Mouse (Mus musculus) embryo, embryonic 10.5 days (tissue): Measurements from ENCODE around the gene Prelp.
A peak's percentile ranks its signal among the peaks of the same experiment; 100 is the strongest.

Experiments
- DNase-seq: peaks from one replicate; pipeline ENCODE4 v3.0.0-alpha.2; 2015; ENCODE audit warnings: low spot score

Gene Prelp

DNA sequence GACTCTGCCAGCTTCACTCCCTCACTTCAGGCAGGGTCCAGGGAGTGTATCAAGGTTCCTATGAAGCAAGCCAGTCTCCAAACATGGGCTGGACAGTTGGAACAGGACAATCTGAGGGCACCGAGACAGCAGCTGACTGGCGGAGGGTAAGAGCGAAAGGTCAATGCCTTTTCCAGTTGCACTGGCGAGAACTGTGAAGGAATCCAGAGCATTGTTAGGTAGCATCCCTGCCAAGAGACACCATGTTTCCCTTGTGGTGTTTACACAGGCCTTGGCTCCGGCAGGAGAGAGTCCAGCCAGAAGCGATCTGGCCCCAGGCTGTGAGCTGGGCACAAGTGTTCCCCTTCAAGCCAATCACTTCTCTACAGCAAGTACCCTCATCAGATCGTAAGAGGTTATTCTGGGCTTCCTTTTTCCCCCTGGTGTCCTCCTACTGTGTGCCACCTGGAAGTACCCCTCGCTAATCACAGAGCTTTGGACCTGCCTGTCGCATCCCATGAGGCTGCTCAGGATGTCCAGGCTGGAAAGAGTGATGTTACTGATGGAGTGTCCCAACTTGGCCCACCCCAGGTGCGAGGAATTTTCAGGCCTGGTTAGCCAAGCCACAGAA is 13.2 kb upstream of the Prelp start:
- DNase-seq, result no peak

DNA sequence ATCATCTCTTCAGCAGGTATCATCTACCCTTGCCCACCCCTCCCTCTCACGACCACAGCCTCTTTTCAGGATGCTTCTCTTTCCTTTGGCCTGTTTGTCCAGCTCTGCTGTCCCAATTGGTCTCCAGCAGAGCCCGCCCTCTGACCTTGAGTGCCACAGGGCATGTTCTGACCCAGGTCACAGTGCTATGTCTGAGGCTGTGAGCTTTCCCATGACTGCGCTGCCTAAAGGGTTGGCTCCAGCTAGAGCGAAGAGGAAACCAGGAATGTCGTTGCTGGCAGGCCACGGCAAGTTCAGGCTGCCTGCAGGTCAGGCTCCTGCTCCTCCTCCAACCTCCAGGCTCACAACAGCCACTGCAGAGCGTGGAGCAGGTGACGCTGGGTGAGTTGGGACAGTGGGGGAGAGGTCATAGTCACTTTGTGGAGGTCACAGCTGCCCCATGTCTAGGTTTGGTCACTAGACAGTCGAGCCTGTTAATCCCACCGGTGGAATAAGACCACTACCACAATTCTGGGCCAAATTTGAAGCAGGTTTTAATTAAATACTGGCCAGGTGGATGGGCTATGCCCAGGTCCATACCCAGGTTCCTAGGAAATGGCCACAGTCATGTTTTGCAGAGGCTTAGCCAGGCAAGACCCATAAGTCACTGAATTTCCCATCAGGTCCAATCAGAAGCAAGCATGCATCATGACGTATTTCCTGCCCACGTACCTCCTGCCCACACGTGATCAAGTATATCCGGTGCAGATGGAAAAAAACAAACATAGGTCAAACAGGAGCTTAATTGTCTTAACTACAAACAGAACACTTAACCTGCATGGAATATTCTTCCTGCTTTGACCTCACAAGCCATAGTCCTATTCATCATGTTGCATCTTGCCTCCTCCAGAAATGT is 12.3 kb upstream of the Prelp start:
- peak; percentile 35 for DNase-seq

DNA sequence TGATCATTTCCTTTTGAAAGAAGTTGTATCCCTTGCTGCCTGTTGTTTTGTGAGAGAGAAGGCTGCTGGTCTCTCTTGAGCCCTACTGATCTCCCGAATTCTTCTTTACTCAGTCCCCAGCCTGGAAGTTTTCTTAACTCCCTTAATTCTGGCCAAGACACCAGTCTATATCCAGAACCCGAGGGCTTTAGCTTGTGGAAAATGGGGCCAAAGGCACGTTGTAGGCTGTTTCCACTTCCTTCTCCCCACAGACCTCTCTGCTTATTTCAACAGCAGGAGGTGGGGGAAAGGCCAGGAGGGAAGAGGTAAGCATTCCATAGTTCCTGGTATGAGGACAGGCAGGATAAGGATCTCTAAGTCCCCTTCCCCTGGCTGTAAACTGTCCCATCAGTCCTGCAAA is 8.8 kb upstream of the Prelp start:
- no peak for DNase-seq

DNA sequence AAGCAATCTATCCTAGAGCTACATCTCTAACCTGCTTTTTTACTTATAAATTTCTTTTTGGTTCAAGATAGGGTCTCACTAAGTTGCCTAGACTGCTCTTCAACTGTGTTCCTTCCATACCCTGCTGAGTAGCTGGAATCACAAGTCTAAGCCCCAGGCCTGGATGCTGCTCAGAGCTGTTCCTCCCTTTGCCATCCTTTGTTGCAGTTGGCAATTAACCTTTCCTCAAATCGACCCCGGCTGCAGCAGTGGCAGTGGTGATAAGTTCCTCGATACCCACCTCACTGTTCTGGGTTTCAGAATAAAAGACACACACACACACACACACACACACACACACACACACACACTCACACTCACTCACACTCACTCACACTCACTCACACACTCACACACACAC is 4.0 kb upstream of the Prelp start:
- DNase-seq, result no peak

DNA sequence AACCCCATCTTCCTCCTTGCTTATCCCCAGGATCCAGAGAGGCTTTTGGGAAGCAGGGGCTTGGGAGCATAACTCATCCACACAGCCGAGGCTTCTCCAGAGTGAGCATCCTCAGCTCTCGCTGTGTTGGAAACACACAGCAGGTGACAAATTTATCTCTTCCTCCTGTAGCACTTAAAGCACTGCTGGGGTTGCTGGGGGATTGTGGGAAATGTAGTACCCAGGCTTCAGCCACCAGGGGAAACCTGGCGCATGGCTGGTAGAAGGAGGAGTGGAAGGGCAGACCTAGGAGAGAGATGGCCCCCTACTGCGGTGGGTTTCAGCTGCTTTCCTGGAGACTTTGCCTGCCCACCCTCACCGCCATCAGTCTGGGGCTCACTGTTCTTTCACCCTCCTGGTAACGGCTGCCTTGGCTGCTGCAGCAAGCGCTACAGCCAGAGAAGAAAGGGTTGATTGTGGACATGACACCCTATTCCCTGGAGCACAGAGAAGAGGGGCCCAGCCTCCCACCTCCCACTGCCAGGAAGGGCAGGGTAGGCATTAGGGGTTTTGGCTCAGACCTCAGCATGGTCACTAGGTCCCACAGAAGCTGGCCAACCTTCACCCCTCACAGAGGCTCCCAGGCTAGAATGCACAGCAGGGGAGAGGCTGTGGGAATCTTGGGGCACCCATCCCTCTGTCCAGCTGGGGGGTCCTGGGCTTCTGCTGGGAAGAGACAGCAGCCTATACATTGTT is 3.1 kb upstream of the Prelp start:
- DNase-seq, result peak; percentile 64

DNA sequence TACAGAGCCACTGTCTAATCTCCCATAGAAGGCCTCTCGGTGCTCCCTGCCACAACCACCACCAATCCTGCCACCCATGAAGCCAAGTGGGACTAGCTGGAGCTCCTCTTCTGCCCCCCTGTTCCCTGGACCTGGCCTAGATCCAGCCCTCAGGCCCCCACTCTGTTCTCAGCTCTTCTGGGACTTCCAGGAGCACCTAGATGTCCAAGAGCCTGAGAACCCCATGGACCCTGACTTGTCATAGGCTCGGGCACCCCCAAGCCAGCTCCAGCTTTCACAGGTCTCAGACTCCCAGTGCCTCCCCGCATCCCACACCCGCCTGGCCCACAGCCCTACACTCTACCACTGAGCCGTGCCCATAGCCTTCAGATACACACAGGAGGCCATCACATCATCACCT is 1.9 kb upstream of the Prelp start:
- DNase-seq, result no peak

DNA sequence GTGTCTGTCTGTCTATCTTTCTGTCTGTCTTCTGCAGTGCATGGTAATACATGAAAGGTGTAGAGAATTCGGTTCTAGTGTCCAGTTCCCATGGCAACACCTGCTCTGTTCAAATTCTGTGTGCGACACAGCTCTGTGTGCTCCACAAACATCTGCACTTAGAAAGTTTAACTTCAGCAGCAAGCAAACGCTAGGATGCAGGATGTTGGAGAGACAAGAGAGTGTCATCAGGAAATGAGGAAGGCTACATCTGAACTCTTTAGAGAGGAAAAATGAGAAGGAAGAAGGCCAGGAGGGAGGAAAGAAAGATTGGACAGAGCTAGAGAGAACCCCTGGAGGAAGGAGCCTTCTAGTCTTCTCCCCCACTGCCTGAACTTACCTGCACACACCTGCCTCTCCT is 338 bp downstream of the Prelp start:
- no peak for DNase-seq

DNA sequence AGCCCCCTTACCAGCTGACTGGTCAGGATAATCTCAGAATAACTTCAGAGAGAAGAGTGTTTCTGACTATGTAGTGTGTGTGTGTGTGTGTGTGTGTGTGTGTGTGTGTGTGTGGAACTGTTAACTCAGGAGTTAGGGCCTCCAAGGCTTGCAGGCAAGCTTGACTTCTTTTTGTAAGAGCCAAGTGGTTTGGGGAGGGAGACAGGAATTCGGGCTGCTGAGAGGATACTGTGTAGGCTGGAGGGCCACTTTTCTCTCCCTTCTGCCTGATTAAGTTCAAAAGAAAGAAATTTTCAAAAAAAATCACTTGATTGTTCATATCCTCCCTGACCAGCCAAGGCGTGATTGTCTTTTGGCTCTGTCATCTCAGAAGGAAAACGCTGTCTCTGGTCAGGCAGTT is 813 bp downstream of the Prelp start:
- DNase-seq, result no peak

DNA sequence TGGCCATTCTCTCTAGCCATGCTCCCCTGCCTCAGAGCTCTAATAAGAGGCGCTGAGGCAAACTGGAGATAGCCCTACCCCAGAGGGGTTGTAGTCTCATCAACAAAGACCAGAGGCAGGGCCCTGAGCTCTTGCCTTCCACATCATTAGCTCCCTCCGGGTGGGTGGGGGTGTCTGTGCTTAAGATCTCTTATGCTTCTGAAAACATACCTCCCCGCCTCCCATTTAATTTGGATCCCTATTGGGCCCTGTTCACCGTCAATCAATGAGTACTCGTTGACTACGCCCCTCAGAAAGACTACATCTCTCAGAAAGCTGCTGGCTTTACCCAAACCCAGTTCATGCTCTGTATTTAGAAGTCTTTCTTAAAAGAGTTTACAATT is 3.1 kb downstream of the Prelp start:
- peak; percentile 27 for DNase-seq

DNA sequence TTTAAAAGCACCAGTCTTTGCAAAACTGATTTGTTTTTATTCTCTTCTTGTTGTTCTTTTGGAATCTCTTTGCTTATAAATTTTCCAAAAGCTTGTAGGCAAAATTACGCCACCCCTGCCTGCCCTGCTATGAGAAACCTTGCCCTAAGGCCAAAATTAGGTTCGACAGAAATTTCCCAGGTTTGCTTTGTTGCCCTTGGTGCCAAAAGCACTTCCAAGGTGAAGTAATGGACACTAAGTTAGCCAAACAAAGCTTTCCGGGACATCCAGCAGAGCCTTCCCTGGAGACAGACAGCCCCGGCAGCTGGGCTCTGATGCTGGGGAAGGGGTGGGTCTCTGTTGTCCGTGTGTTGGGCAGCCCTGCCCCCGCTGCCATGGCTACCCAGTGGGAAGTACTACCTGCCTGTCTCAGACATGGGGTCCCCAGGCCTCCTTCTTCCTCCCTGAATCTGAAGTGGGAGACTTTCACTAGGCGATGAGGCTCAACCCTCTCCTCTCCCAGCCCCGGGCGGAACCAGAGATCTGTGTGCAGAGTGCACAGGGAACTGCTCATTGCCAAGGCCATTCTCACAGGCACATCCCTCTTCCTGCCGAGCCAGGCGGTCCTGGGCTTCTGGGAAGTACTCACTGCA is 3.6 kb downstream of the Prelp start:
- peak; percentile 40 for DNase-seq

DNA sequence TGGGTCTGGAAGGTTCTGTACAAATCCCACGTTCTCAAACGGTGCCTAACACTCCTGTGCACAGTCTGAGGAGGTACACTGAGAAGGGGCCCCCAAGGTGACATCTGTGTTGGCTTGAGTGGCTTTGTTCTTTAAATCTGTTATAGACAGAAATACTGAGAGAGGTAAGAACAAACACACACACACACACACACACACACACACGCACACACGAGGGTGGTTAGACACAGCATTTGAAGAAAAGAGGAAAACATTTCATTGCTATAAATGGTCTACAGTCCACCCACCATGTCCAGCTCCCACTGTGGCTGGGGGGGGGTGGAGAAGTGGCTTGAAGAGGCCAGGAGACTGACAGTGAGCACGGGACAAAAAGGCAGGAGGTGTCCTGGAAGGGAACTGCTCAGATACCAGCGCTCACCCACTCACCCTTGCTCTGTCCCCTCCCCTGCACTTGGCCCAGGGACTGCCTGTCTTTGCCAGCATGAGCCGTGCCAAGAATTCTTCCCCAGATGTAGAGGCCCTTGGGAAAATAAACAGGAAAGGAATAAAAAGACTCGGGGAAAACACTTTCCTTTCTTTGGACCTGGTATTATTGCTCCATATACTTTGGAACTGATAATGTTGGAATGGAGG is 5.4 kb downstream of the Prelp start:
- DNase-seq, result no peak

DNA sequence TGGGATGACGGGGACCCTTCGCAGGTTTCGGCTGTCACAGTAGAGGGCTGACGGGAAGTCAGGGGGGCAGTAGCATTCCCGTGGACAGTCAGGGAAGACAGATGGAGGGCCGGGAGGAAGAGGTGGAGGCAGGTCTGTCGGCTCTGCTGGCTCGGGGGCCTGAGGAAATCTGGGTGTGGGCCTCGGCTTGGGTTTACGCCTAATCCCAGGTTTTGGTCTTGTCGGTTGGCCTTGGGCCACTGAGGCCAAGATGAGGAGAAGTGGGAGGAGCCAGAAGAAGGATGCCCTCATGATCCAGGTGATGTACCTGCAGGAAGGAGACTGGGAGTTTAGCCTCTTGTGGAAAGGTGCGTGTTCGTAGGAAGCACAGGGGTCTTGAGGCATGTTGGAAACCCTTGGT is 6.1 kb downstream of the Prelp start:
- DNase-seq, result no peak

DNA sequence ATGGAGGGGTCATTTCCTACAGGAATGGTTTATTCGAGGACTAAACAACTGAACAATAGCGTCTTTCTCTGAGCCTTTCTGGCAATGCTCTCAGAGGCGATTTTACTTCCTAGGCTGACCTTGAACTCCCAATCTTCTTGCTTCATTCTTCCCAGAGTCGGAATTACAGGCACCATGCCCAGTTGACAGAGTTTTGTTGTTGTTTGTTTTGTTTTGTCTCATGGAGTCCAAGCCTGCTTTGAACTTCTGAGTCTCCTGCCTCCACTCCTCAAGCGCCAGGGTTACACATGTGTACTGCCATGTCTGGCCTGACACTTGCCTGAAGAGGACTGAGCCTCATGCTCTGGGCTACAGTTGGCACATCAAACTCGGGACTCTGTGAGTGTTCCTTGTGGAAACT is 8.2 kb downstream of the Prelp start:
- DNase-seq, result no peak

DNA sequence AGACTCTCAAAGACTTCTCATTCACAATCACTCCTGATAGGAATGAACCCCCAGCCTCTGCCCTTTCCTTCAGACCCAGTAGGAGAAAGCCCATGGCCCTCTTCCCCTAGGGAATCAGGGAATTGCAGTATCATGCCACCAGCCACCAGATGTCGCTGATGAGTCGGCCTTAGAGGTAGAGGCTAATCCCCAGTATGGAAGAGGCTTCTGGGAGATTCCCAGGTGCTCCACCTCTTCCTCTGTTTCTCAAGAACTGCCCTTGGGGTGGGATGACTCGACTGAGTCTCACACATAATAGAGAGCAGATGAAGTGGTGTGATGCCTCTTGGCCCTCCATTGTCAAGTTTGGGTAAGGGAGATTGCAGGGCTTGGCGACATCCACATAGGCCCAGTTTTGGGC is 9.8 kb downstream of the Prelp start:
- peak; percentile 90 for DNase-seq

DNA sequence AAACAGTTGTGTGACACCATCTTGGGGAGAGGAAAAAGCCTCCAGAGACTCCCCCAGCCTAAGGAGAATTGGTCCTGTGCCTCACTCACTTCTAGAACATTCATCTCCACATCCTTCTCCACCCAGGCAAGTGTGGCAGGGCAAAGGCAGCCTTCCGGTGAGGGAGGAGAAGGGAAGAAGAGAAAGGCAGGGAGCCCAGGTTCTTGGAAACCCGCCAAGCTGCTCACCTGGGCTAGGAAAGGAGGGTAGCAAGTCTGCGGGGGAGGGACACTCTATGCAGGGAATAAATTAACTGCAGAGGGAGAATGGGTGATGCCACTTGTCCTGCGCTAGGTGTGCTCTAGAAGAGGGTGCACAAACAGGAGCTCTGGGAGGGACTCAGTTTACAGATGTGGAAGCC is 10.2 kb downstream of the Prelp start:
- no peak for DNase-seq

DNA sequence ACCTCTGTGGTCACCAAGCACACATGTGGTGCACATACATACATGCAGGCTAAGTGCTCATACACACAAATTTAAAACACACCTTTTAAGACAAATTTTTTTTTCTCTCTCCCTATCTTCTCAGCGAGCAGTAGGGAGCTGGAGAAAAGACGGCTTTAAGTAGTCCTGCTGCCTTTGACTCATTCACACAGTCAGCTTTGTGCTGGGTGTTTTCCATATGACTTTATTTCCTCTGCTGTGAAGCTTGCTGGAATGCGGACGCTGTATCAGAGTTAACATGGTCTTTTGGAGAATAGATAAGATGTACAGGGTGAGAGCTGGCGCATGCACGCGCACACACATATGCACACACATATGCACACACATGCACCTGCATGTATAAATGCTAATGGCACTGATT is 11.1 kb downstream of the Prelp start:
- no peak for DNase-seq

DNA sequence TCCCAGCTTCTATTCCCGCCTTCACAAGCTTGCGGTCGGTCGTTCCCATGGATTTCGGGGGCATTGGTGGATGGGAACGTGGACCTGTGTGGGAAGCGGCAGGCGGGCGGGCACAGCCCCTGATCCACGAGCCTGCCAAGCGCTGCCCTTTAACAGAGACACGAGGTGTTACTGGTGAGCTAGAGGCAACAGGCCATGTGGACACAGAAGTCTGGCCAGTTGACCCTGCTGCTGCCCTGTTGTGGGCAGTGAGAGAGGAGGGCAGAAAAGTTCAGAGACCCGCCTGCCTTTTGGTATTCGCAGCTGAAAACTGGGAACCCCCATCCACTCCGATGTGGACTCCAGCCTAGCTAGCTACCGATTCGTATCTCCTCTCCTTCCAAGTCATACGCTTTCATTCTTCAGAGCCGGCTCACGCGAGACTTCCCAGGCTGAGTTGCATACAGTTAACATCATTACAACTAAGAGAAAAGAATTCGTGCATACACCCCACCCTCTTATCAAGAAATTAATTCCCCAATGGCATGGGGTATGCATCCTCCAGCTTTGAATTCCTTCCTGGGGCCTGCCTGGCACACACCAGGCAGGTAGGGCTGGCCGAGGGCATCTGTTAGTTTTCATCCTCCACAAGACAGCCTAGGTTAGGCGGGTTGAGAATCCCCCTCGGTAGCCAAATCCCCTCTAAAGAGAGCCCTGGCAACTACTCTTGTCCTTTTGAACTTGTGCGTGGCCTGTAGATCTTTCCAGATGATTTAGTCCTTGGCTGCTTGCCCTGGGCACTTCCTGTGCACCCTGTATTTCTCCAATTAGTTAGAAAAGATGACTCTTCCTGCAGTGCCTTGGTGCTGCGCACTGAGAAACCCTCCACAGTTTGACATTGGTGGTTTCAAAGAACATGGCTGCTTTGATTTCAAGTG is 12.3 kb downstream of the Prelp start:
- DNase-seq, result peak; percentile 57

DNA sequence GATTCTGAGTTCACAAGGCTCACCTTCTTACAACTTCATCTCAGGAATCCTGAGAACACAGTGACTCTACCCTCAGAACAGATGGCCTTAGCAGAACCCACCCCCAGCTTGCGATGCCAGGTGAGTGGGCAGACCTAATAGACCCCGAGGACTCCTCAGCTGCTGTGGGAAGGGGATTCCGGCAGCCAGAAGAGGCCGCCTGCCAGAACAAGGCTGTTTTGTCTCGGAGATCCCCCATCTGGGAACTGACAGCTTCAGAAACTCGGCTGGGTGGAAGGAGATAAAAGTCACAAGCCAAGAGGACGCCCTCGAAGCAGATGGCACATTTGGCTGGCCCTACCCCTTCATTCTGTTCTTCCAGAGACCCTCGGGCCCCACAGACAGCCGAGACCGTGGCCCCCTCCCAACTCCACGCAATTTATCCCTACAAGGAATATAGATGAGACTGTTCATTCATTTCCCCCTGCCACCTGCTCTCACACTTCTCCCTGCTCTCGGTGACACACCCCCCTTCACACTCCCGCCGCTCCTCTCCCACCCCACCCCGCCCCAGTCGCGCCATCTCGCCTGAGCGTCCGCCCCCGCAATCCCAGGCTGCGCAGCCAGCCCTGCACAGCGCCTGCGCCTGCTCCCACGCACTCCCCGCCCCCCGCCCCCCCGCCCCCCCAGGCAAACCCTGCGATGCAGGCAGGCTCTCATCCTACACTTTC is 13.1 kb downstream of the Prelp start, which contains the start of gene Optc:
Gene Optc, minus strand, starts transcription at position 51 of the 710 bp plus-strand sequence.
- peak; percentile 60 for DNase-seq

DNA sequence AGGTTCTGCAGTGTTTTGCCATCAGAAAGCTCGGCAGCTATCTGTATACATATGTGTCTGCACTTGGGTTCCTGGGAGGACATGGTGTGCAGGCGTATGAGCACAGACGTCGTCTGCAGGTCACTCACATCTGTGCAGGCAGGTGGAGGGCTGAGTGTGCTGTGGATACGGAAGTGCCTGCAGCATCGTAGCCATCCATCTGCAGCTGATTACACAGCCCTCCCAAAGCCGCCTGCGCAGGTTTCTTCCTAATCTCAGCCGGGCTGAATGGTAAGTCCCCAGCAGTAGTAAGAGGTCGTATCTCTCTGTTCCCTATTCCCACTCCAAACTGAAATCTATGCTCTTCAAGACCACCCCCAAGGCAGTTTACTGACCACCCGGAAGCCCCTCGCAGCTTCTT is 14.8 kb downstream of the Prelp start:
- no peak for DNase-seq

DNA sequence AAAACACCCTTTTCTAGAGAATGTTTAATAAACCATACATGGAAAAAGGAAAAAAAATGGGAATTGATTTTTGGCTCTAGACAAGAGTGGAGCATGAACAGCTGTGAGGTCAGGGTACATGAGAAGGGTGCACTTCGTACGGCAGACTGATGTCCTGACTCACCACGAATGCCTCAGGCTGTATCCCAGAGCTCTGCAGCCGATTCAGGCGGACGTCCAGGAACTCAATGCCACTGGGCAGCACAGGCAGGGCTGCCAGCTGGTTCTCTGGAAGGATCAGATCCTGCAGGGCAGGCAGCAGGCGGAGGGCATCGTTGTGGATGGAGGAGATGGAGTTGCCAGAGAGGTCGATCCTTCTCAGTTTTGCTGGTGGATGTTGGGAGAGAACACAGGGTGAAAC is 20.4 kb downstream of the Prelp start:
- no peak for DNase-seq
